Comparison of ENCODE assay signal across 12 mouse cellular contexts in genomic region chr10:39686811-39687210, GRCm38 (mm10). TPM values are rescaled to one million over a fixed set of nuclear protein-coding genes. Genes with fewer than 3 reads are reported as not detected.
DNase-seq lines count a peak whose midpoint lies in the region; TF ChIP-seq lines count a peak whose summit lies in the region.
"Had no signal": no experiment of that assay in that cellular context is flagged by ENCODE, and none has a peak within 500 bp of the region (broad histone marks: within the 10 kb centered on the region; RNA-seq: fewer than 3 reads in every experiment).

No protein-coding gene starts in this region.

- no peak for TF ChIP-seq POLR2A in MEL (IDR thresholded peaks at IDR 0.05; ENCODE audit: control insufficient read depth in 1 of 2, insufficient read depth in 1 of 2, low read depth in 1 of 2, low read length in 2 of 2, poor library complexity in 1 of 2)
- no peak for TF ChIP-seq POLR2A in myocyte (IDR thresholded peaks at IDR 0.05; ENCODE audit: insufficient read length, low read depth)

- H3K9me3 ChIP-seq in MEL (replicated peaks; ENCODE audit: insufficient read depth, low read length): no peaks in the 10 kb centered on the region
- H3K9me3 ChIP-seq: stomach, embryonic 15.5 days had no signal

- no peak for TF ChIP-seq CTCF in left cerebral cortex, adult 2 months (IDR thresholded peaks at IDR 0.05)
- TF ChIP-seq CTCF in MEL (IDR thresholded peaks at IDR 0.05 in 2 of 3, conservative IDR thresholded peaks at IDR 0.05 in 1 of 3; ENCODE audit: control insufficient read depth in 1 of 3, insufficient read depth in 1 of 3, low read depth in 2 of 3, low read length in 3 of 3, poor library complexity in 1 of 3, severe bottlenecking in 1 of 3): no peak

- H3K4me1 ChIP-seq in MEL (ENCODE audit: control insufficient read depth in 1 of 2, insufficient read depth in 2 of 2, low read length in 2 of 2): peaks cover 7 to 10% of the 10 kb centered on the region in 2 experiments
- H3K4me1 ChIP-seq: stomach, embryonic 15.5 days had no signal

- H3K4me3 ChIP-seq in left cerebral cortex, adult 2 months: no peak overlapping the region
- H3K4me3 ChIP-seq in MEL (ENCODE audit: control insufficient read depth in 1 of 2, insufficient read depth in 1 of 2, low read depth in 2 of 2, low read length in 2 of 2) (no peak overlapping the region), myocyte (no peak overlapping the region)
- H3K4me3 ChIP-seq: stomach, embryonic 15.5 days had no signal

- peaks cover 0 to 8% of the 10 kb centered on the region in 2 experiments; a peak in 2 of 4 replicates for H3K36me3 ChIP-seq in MEL (ENCODE audit: control insufficient read depth in 1 of 2, insufficient read depth in 2 of 2, low read length in 2 of 2)
- no peaks in the 10 kb centered on the region for H3K36me3 ChIP-seq in myocyte (ENCODE audit: control insufficient read depth, insufficient read depth)
- H3K36me3 ChIP-seq: stomach, embryonic 15.5 days had no signal

- H3K9ac ChIP-seq in MEL (ENCODE audit: control insufficient read depth, low read depth, low read length, poor library complexity, severe bottlenecking): no peak overlapping the region
- H3K9ac ChIP-seq: lung, embryonic 14.5 days; stomach, embryonic 15.5 days had no signal

- H3K27ac ChIP-seq in left cerebral cortex, adult 2 months: no peak overlapping the region
- no peak overlapping the region for H3K27ac ChIP-seq in MEL (ENCODE audit: control insufficient read depth, low read depth, low read length)
- H3K27ac ChIP-seq: stomach, embryonic 15.5 days had no signal

- no peak for TF ChIP-seq RAD21 in MEL (IDR thresholded peaks at IDR 0.05; ENCODE audit: low read depth, low read length)

- no peak overlapping the region for H3ac ChIP-seq in myocyte (ENCODE audit: control insufficient read depth, insufficient read length)

- peak; percentile 8 for DNase-seq in left cerebral cortex, postnatal 4 days
- DNase-seq in left cerebral cortex, adult 2 months (ENCODE audit: extremely low spot score in 1 of 2, low spot score in 2 of 2): no peak
- peak; percentile 63 to 68 for DNase-seq in B cell, adult 2 months
- DNase-seq in MEL (ENCODE audit: low read depth, low spot score): peak; percentile 47
- no peak for DNase-seq in yolk sac, embryonic 10.5 days (ENCODE audit: low spot score)
- DNase-seq in adrenal gland, postnatal 4 days (ENCODE audit: low spot score in 2 of 2): no peak
- DNase-seq: adrenal gland, postnatal 36 days; cerebellum, adult 11-12 months; lung, embryonic 14.5 days had no signal

- no peak for TF ChIP-seq EP300 in MEL (IDR thresholded peaks at IDR 0.05; ENCODE audit: low read depth in 1 of 2, low read length in 2 of 2)

- H3K79me2 ChIP-seq in MEL (ENCODE audit: control insufficient read depth, insufficient read depth, low read length, poor library complexity): no peaks in the 10 kb centered on the region
- no peaks in the 10 kb centered on the region for H3K79me2 ChIP-seq in myocyte (ENCODE audit: control insufficient read depth, insufficient read depth)

- intact Hi-C loops in left cerebral cortex, postnatal 4 days (cut with DNase I): no loop called here
- intact Hi-C loops in left cerebral cortex, adult 2 months (cut with DNase I): no loop called here

- H3K4me2 ChIP-seq in myocyte (ENCODE audit: low read depth): peak overlapping the region; percentile 35
- H3K4me2 ChIP-seq: lung, embryonic 14.5 days; midbrain, embryonic 11.5 days; stomach, embryonic 15.5 days had no signal

- H3K27me3 ChIP-seq in MEL (ENCODE audit: control insufficient read depth in 1 of 2, insufficient read depth in 2 of 2, low read length in 2 of 2): no peaks in the 10 kb centered on the region
- H3K27me3 ChIP-seq in myocyte (ENCODE audit: control insufficient read depth, insufficient read depth, insufficient read length): no peaks in the 10 kb centered on the region
- H3K27me3 ChIP-seq: stomach, embryonic 15.5 days had no signal

TF ChIP-seq in MEL, 35 proteins besides CTCF, POLR2A, EP300 and RAD21:
- no peak for TF ChIP-seq MXI1 (IDR thresholded peaks at IDR 0.05; ENCODE audit: low read depth, low read length)
- no peak for TF ChIP-seq MYB (IDR thresholded peaks at IDR 0.05; ENCODE audit: low read depth, low read length)
- TF ChIP-seq GABPA (IDR thresholded peaks at IDR 0.05; ENCODE audit: low read depth, low read length): no peak
- TF ChIP-seq TBP (IDR thresholded peaks at IDR 0.05; ENCODE audit: low read depth, low read length): no peak
- TF ChIP-seq E2F4 (IDR thresholded peaks at IDR 0.05; ENCODE audit: borderline replicate concordance, low read depth, low read length): no peak
- TF ChIP-seq MEF2A (IDR thresholded peaks at IDR 0.05; ENCODE audit: extremely low read depth, insufficient replicate concordance, low read depth, low read length, poor library complexity, severe bottlenecking): no peak
- no peak for TF ChIP-seq CHD2 (IDR thresholded peaks at IDR 0.05; ENCODE audit: low read length)
- no peak for TF ChIP-seq TAL1 (IDR thresholded peaks at IDR 0.05; ENCODE audit: low read length)
- TF ChIP-seq ZKSCAN1 (IDR thresholded peaks at IDR 0.05; ENCODE audit: low read depth, low read length): no peak
- no peak for TF ChIP-seq MAZ (IDR thresholded peaks at IDR 0.05; ENCODE audit: low read depth, low read length)
- TF ChIP-seq SIN3A (IDR thresholded peaks at IDR 0.05; ENCODE audit: low read length): no peak
- TF ChIP-seq ETS1 (IDR thresholded peaks at IDR 0.05; ENCODE audit: low read depth, low read length): no peak
- no peak for TF ChIP-seq USF1 (IDR thresholded peaks at IDR 0.05; ENCODE audit: low read depth, low read length)
- TF ChIP-seq GATA1 (IDR thresholded peaks at IDR 0.05; ENCODE audit: low read depth, low read length): no peak
- TF ChIP-seq POLR2AphosphoS5 (IDR thresholded peaks at IDR 0.05; ENCODE audit: borderline replicate concordance, low read depth, low read length): no peak
- TF ChIP-seq MAFK (IDR thresholded peaks at IDR 0.05; ENCODE audit: borderline replicate concordance, low read depth, low read length): no peak
- no peak for TF ChIP-seq NELFE (IDR thresholded peaks at IDR 0.05; ENCODE audit: low read depth, low read length)
- no peak for TF ChIP-seq JUND (IDR thresholded peaks at IDR 0.05; ENCODE audit: low read depth, low read length)

TF ChIP-seq in myocyte, 11 proteins besides CTCF, POLR2A, EP300 and RAD21:
- TF ChIP-seq TCF12 (IDR thresholded peaks at IDR 0.05; ENCODE audit: insufficient read depth, poor library complexity, severe bottlenecking) (peak; percentile 71), REST (IDR thresholded peaks at IDR 0.05; ENCODE audit: insufficient read depth, insufficient read length) (no peak), MYOG (IDR thresholded peaks at IDR 0.05; ENCODE audit: control insufficient read depth in 1 of 3, insufficient read depth in 1 of 3, insufficient read length in 2 of 3, low read depth in 2 of 3) (peak in 2 of 3 experiments; percentile 74 to 76), POLR2AphosphoS2 (IDR thresholded peaks at IDR 0.05; ENCODE audit: insufficient read length, low read depth) (no peak), MYOD1 (IDR thresholded peaks at IDR 0.05; ENCODE audit: control insufficient read depth in 1 of 3, insufficient read length in 2 of 3, low read depth in 2 of 3) (peak; percentile 89 to 98 (median 96)), CEBPB (IDR thresholded peaks at IDR 0.05; ENCODE audit: insufficient read depth, poor library complexity, severe bottlenecking) (no peak), SRF (IDR thresholded peaks at IDR 0.05; ENCODE audit: control insufficient read depth, insufficient read length, low read depth) (no peak), TCF3 (IDR thresholded peaks at IDR 0.05; ENCODE audit: insufficient read length, low read depth) (peak; percentile 76), MAX (IDR thresholded peaks at IDR 0.05; ENCODE audit: low read depth) (no peak), USF1 (IDR thresholded peaks at IDR 0.05; ENCODE audit: low read depth) (no peak), E2F4 (IDR thresholded peaks at IDR 0.05; ENCODE audit: insufficient read depth) (no peak)
TF ChIP-seq in myocyte: peak in this region for 4.

RNA-seq across cellular contexts. Expression of gene Rev3l, which starts 45.1 kb away (rescaled TPM):
- total RNA-seq in left cerebral cortex, postnatal 4 days (2021): 100 to 1,000 TPM; 117 to 121 TPM
- total RNA-seq in left cerebral cortex, adult 2 months (2021): 10 to 100 TPM; 27.9 to 28.6 TPM
- 6.9 and 9.3 TPM in 2 replicates for total RNA-seq in MEL (2012; rRNA removed)
- 10 to 100 TPM; 12.4 to 71.5 TPM for polyA plus RNA-seq in MEL (2012; ENCODE audit: insufficient read depth in 1 of 2, insufficient read length in 2 of 2, low read depth in 1 of 2, low replicate concordance in 2 of 2, missing spikeins in 1 of 2)
- 2.4 TPM for polyA plus RNA-seq in myocyte (2012; fragmentation: generic; extraction: Trizol)
- 10 to 100 TPM; 48.6 to 52.9 TPM for total RNA-seq in adrenal gland, postnatal 4 days (2021)

Comparison
In these comparisons a context has a peak if more than half of its experiments do, and no peak if none do; other contexts are left out.
1. DNase-seq: peak in left cerebral cortex, postnatal 4 days (single experiment), B cell, adult 2 months (2 of 2) and MEL (single experiment); none in left cerebral cortex, adult 2 months (0 of 2), yolk sac, embryonic 10.5 days (single experiment) and adrenal gland, postnatal 4 days (0 of 2).